Mouse (Mus musculus) effector memory CD4-positive, alpha-beta T cell, adult 5 months (primary cell): ENCODE results near the gene Gpsm3. TPM values are rescaled to one million over a fixed set of nuclear protein-coding genes. Genes with fewer than 3 reads are reported as not detected.

Source experiments
- polyA plus RNA-seq: library from polyadenylated mRNA; unstranded; fragments of 100-300 nt; shearing (Covaris generic); gene quantifications from one replicate; pipeline ENCODE4 v1.2.1, GENCODE M21; 2017

The Gpsm3 gene
- polyA plus RNA-seq: 234 TPM

GRCm38 (mm10) chr17:34589681-34590101, at the start of gene Gpsm3:
Gpsm3 (plus strand) TSS chr17:34589806.

DNA sequence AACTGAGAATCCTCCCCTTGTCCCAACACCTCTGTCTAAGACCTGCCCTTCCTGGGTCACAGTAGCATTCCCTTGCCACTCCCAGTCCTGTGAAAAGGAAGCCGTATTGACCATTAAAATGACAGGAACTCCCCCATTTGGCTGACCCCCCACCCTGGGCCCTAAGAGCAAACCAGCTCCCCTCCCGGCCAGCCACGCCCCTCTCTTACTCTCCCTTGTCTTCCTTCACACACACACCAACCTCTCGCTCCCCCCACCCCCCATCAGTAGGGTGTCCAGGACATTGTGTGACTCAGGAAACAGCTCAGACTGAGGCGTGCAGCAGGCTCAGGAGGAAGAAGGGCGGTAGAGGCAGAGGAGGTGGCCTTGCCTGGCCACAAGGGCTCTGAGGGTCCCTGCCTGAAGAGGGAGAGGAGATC, 25.6 kb upstream of the Gpsm3 start, which contains the start of gene Notch4:
Gene Notch4, plus strand, starts transcription at position 266 of the 419 bp plus-strand sequence.

DNA sequence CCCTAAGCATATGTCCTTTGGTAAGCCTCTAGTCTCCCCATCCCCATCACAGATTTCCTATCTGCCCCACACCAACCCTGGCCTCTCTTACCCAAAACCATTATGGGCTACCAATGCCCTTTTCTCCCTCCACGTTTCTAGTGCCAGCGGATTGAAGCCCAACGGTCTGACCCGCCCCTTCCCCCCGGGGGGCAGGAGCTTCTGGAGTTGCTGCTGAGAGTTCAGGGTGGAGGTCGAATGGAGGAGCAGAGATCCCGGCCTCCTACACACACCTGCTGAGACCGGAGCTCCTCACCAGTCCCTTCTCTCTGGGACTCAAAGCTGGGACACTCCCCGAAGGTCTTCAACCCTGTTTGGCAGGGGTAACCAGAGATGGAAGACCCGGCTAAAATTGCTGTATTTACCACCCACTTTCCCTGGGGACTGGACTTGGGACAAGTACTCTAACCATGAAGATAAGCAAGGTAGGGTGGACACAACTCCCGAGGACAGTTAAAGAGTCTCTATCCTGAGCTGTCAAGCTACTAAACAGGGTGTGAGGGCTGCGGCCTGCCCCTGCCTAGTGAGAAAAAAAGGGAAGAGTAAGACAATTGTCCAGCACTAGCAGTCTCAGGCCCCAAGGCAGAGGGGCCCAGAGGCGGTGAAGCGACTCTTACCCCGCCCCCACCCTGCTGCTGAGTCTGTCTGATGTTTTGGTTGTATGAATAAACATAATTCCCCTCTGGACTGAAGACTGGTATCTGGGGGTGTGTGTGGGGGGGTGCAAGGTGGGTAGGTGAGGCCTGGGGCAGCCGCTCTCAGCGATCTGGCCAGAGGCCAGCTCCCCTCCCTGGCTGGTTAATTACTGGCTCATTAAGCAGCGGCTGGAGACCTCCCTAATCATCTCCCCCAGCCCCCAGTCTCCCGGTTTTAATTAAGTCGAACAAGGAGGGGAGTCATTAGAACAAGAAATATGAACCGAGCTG, 1.7 kb downstream of the Gpsm3 start, which contains the start of gene Pbx2:
Gene Pbx2, plus strand, starts transcription at position 238 of the 965 bp plus-strand sequence.

DNA sequence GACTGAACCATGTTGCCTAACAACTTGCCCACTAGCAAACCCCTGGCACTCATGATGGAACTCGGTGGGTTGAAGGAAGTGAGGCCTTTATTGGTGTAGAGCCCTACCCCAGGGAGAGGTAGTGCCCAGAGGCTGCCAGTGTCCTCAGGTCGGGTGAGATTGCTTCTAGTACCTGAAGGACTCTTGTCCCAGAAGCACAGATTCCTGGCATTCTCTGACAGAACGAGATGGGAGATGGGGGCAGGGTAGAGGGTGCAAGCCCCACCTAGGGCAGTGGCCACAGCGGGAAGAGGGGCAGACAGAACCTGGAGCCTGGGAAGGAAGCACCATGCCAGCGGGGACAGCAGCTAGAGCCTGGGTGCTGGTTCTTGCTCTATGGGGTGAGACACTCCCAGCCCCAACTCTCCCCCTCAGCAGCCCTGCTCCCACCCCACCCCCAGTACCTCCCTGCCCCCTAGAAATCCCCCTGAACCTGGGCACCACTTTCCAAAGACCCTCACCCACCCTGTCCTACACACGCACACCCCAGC, 8.0 kb downstream of the Gpsm3 start, which contains the start of gene Ager:
Gene Ager, plus strand, starts transcription at position 297 of the 530 bp plus-strand sequence.

DNA sequence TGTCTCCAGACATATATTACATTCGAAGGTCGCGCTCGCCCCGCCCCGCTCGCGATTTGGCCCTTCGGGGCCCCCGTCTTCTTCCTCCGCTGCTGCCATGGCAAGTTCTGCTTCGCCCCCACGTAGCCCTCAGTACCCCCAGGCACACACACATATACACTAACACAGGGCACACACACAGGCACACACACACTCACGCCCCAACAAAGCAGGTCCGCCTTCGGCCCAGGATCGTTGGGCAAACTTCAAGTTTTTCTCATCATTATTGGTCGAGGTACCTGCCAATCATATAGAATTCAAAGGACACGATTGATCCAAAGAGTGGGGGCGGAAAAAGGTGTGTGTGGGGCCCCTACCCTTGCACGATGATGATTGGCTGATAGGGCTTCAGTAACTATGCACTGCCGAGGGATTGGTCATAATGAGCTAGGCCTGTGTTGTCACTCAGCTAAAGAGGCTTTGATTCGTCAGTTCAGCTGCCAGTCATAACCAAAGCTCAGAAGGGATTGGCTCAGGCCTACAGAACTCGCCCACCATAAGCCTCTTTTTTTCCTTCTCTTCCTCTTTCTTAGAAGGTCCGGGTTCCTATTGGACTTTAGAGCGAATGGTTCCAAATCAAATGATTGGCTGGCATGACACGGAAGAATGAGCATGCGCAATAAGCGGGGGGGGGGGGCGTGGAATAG, 13.9 kb downstream of the Gpsm3 start, which contains the start of gene Rnf5:
Gene Rnf5, minus strand, starts transcription at position 316 of the 686 bp plus-strand sequence.

GRCm38 (mm10) chr17:34604061-34604508, 14.5 kb downstream of the Gpsm3 start, which contains the start of gene Agpat1:
Agpat1 (plus strand) TSS chr17:34604262.

GRCm38 (mm10) chr17:34615871-34616270, 26.3 kb downstream of the Gpsm3 start, which contains the start of gene Egfl8:
Egfl8 (minus strand) TSS chr17:34615971.

DNA sequence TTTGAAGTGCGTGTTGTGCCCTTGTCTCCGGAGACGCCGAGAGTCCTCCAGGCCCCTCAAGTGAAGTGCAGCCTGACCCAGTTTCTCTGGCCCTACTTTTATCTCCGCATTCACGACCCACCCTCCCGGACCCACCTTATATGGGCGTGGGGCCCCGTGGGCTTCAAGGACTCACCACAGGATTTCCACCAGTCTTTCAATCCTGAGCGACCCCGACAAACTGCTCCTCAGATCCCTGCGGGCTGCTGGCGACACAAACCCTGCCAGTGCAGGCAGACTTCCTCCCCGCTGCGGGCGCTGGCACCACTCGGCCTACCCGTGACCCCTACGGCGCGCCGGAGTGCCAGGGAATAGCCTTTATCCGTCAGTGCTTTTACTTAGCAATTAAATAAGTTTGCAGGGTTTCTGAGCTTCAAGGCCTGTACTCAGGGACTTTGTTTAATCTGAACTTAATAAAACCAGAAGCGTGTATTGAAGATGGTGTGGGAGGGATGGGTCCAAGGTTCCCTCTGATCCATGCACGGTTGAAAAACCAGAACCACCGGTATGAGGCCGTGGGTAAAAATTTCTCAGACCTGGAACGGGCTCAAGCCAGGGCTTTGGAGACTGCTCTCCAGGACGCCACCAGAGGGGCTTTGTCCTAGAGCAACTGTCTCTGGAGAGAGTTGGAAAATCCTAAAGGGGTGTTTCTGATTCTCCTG, 38.5 kb downstream of the Gpsm3 start, which contains the start of gene Ppt2:
Gene Ppt2, minus strand, starts transcription at position 568 of the 701 bp plus-strand sequence.

DNA sequence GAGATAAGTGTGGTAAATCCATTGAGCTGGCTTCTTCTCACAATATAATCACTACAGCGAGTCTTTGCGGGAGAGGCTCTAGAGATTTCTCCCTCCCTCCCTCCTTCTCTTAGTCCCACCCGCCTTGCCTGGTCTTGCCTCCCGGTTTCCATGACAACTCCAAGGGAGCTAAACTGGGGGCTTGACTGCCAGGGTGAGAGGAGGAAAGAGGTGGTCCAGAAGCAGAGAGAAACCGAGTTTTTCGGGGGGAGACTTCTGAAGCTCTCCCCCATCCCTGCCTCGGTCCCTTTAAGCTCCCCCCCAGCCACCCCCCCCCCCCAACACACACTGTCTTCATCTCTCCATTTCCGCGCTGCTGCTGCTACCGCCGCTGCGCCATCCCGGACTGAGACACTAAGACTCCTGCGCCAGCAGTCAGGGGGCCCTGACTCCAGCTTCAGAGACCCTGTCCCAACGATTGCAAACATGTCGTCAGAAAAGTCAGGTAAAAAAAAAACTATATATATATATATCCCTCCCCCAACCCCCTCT, 39.7 kb downstream of the Gpsm3 start, which contains the start of gene Prrt1:
Gene Prrt1, plus strand, starts transcription at position 313 of the 531 bp plus-strand sequence.

Other genes with a start within 250 kb of the Gpsm3 start
- gene Btnl2, start 235.0 kb upstream of the Gpsm3 start, polyA plus RNA-seq: not detected
- gene Btnl1, start 212.7 kb upstream of the Gpsm3 start, polyA plus RNA-seq: not detected
- 1.6 TPM for gene BC051142, start 191.0 kb upstream of the Gpsm3 start, polyA plus RNA-seq
- not detected for gene Btnl4, start 112.5 kb upstream of the Gpsm3 start, polyA plus RNA-seq
- not detected for gene Btnl6, start 72.5 kb upstream of the Gpsm3 start, polyA plus RNA-seq
- 0.51 TPM for gene Notch4, start 25.5 kb upstream of the Gpsm3 start, polyA plus RNA-seq
- gene Pbx2, start 1.5 kb downstream of the Gpsm3 start, polyA plus RNA-seq: 6.4 TPM
- gene Ager, start 8.1 kb downstream of the Gpsm3 start, polyA plus RNA-seq: 0.60 TPM
- 58.0 TPM for gene Rnf5, start 13.9 kb downstream of the Gpsm3 start, polyA plus RNA-seq
- gene Agpat1, start 14.5 kb downstream of the Gpsm3 start, polyA plus RNA-seq: 21.4 TPM
- 0.92 TPM for gene Egfl8, start 26.2 kb downstream of the Gpsm3 start, polyA plus RNA-seq
- 25.0 TPM for gene Ppt2, start 38.7 kb downstream of the Gpsm3 start, polyA plus RNA-seq
- 20.2 TPM for gene Prrt1, start 39.7 kb downstream of the Gpsm3 start, polyA plus RNA-seq
- 3.2 TPM for gene Fkbpl, start 55.0 kb downstream of the Gpsm3 start, polyA plus RNA-seq
- 56.1 TPM for gene Atf6b, start 57.3 kb downstream of the Gpsm3 start, polyA plus RNA-seq
- not detected for gene Tnxb, start 80.7 kb downstream of the Gpsm3 start, polyA plus RNA-seq
- not detected for gene C4b, start 154.1 kb downstream of the Gpsm3 start, polyA plus RNA-seq
- gene Cyp21a1, start 214.8 kb downstream of the Gpsm3 start, polyA plus RNA-seq: not detected
- gene Stk19, start 247.1 kb downstream of the Gpsm3 start, polyA plus RNA-seq: 25.8 TPM
- 123 TPM for gene Dxo, start 247.2 kb downstream of the Gpsm3 start, polyA plus RNA-seq